Mouse (Mus musculus): ENCODE measurements around the gene Pnrc1. TPM values are rescaled to one million over a fixed set of nuclear protein-coding genes. Genes with fewer than 3 reads are reported as not detected.

The Pnrc1 gene
- polyA plus RNA-seq, 1 experiment from 2014 or later, result 46.9 TPM

- ATAC-seq (ENCODE audit: insufficient read depth), result peak; percentile 88
- H3K27me3 ChIP-seq, result no peaks in the 10 kb centered on the region
- peak overlapping the region; percentile 100 for H3K27ac ChIP-seq (replicated peaks)
- H3K4me1 ChIP-seq (replicated peaks), result peaks cover 39% of the 10 kb centered on the region
- H3K4me2 ChIP-seq, result peak overlapping the region; percentile 86
- peak overlapping the region; percentile 99 for H3K9ac ChIP-seq
- no peaks in the 10 kb centered on the region for H3K9me3 ChIP-seq (replicated peaks)
- peak overlapping the region; percentile 98 for H3K4me3 ChIP-seq (replicated peaks)
- WGBS (ENCODE audit: insufficient replicate concordance), result 0% methylated on average over 60 of the region's 60 CpGs
- H3K36me3 ChIP-seq (replicated peaks), result peaks cover 26% of the 10 kb centered on the region
Observed at GRCm38 (mm10) chr4:33247479-33248053, 42.4 kb downstream of the Pnrc1 start.

GRCm38 (mm10) chr4:33245853-33246395 lies 44.0 kb downstream of the Pnrc1 start:
- H3K4me2 ChIP-seq, result peak overlapping the region; percentile 86
- no peaks in the 10 kb centered on the region for H3K27me3 ChIP-seq
- no peak overlapping the region for H3K9ac ChIP-seq
- no peak overlapping the region for H3K27ac ChIP-seq (replicated peaks)
- ATAC-seq (ENCODE audit: insufficient read depth), result no peak
- WGBS (ENCODE audit: insufficient replicate concordance), result 73% methylated on average over 14 of the region's 14 CpGs
- peak overlapping the region; percentile 98 for H3K4me3 ChIP-seq (replicated peaks)
- no peaks in the 10 kb centered on the region for H3K9me3 ChIP-seq (replicated peaks)
- H3K36me3 ChIP-seq (replicated peaks), result peaks cover 26% of the 10 kb centered on the region
- peaks cover 46% of the 10 kb centered on the region for H3K4me1 ChIP-seq (replicated peaks)

- WGBS (ENCODE audit: insufficient replicate concordance), result 68% methylated on average over 4 of the region's 4 CpGs
- H3K27ac ChIP-seq (replicated peaks), result no peak overlapping the region
Observed at GRCm38 (mm10) chr4:33243921-33244320, 46.0 kb downstream of the Pnrc1 start.

GRCm38 (mm10) chr4:33243016-33243758 lies 46.8 kb downstream of the Pnrc1 start:
- 38% methylated on average over 12 of the region's 12 CpGs for WGBS (ENCODE audit: insufficient replicate concordance)
- H3K4me2 ChIP-seq, result no peak overlapping the region

More at GRCm38 (mm10) chr4:33243921-33244320, 46.0 kb downstream of the Pnrc1 start:
- no peak overlapping the region for H3K9ac ChIP-seq
- H3K36me3 ChIP-seq (replicated peaks), result peaks cover 26% of the 10 kb centered on the region
- H3K4me3 ChIP-seq (replicated peaks), result no peak overlapping the region
- ATAC-seq (ENCODE audit: insufficient read depth), result no peak
- H3K4me2 ChIP-seq, result no peak overlapping the region
- H3K27me3 ChIP-seq, result no peaks in the 10 kb centered on the region
- H3K9me3 ChIP-seq (replicated peaks), result no peaks in the 10 kb centered on the region
- H3K4me1 ChIP-seq (replicated peaks), result peaks cover 40% of the 10 kb centered on the region

GRCm38 (mm10) chr4:33242536-33242935 lies 47.4 kb downstream of the Pnrc1 start:
- H3K4me1 ChIP-seq (replicated peaks), result peaks cover 37% of the 10 kb centered on the region
- no peak overlapping the region for H3K4me2 ChIP-seq
- peaks cover 26% of the 10 kb centered on the region for H3K36me3 ChIP-seq (replicated peaks)
- no peaks in the 10 kb centered on the region for H3K27me3 ChIP-seq
- no peak for ATAC-seq (ENCODE audit: insufficient read depth)
- no peak overlapping the region for H3K9ac ChIP-seq
- H3K27ac ChIP-seq (replicated peaks), result no peak overlapping the region
- no peak overlapping the region for H3K4me3 ChIP-seq (replicated peaks)
- WGBS (ENCODE audit: insufficient replicate concordance), result 31% methylated on average over 5 of the region's 5 CpGs
- no peaks in the 10 kb centered on the region for H3K9me3 ChIP-seq (replicated peaks)

More at GRCm38 (mm10) chr4:33243016-33243758, 46.8 kb downstream of the Pnrc1 start:
- H3K9ac ChIP-seq, result no peak overlapping the region
- peaks cover 37% of the 10 kb centered on the region for H3K4me1 ChIP-seq (replicated peaks)
- H3K27me3 ChIP-seq, result no peaks in the 10 kb centered on the region
- peaks cover 26% of the 10 kb centered on the region for H3K36me3 ChIP-seq (replicated peaks)
- no peak for ATAC-seq (ENCODE audit: insufficient read depth)
- H3K4me3 ChIP-seq (replicated peaks), result no peak overlapping the region
- H3K27ac ChIP-seq (replicated peaks), result 0 out of 2 replicates have a peak overlapping the region, but pooled peaks have one; percentile 7
- no peaks in the 10 kb centered on the region for H3K9me3 ChIP-seq (replicated peaks)

- no peaks in the 10 kb centered on the region for H3K36me3 ChIP-seq (replicated peaks)
- 73% methylated on average over 18 of the region's 18 CpGs for WGBS (ENCODE audit: insufficient replicate concordance)
- no peaks in the 10 kb centered on the region for H3K4me1 ChIP-seq (replicated peaks)
- no peak overlapping the region for H3K4me3 ChIP-seq (replicated peaks)
- H3K9ac ChIP-seq, result no peak overlapping the region
- H3K27me3 ChIP-seq, result no peaks in the 10 kb centered on the region
- no peak for ATAC-seq (ENCODE audit: insufficient read depth)
- H3K9me3 ChIP-seq (replicated peaks), result no peaks in the 10 kb centered on the region
- H3K27ac ChIP-seq (replicated peaks), result no peak overlapping the region
- H3K4me2 ChIP-seq, result no peak overlapping the region
Observed at GRCm38 (mm10) chr4:33230881-33231280, 59.1 kb downstream of the Pnrc1 start.

GRCm38 (mm10) chr4:33229639-33230038 lies 60.3 kb downstream of the Pnrc1 start:
- WGBS (ENCODE audit: insufficient replicate concordance), result 56% methylated on average over 4 of the region's 4 CpGs
- no peak overlapping the region for H3K9ac ChIP-seq
- no peak for ATAC-seq (ENCODE audit: insufficient read depth)

GRCm38 (mm10) chr4:33227164-33227563 lies 62.8 kb downstream of the Pnrc1 start:
- Histone ChIP-seq H3K4me1 (replicated peaks) (no peaks in the 10 kb centered on the region), H3K36me3 (replicated peaks) (no peaks in the 10 kb centered on the region)
- ATAC-seq (ENCODE audit: insufficient read depth), result no peak

More at GRCm38 (mm10) chr4:33229639-33230038, 60.3 kb downstream of the Pnrc1 start:
- Histone ChIP-seq H3K27me3 (no peaks in the 10 kb centered on the region), H3K36me3 (replicated peaks) (no peaks in the 10 kb centered on the region), H3K9me3 (replicated peaks) (no peaks in the 10 kb centered on the region), H3K4me3 (replicated peaks) (no peak overlapping the region), H3K4me2 (no peak overlapping the region), H3K27ac (replicated peaks) (no peak overlapping the region), H3K4me1 (replicated peaks) (no peaks in the 10 kb centered on the region)

GRCm38 (mm10) chr4:33224003-33224675 lies 65.8 kb downstream of the Pnrc1 start:
- no peaks in the 10 kb centered on the region for H3K4me1 ChIP-seq (replicated peaks)
- no peaks in the 10 kb centered on the region for H3K36me3 ChIP-seq (replicated peaks)
- H3K9ac ChIP-seq, result no peak overlapping the region
- no peaks in the 10 kb centered on the region for H3K27me3 ChIP-seq
- 47% methylated on average over 7 of the region's 7 CpGs for WGBS (ENCODE audit: insufficient replicate concordance)
- no peak for ATAC-seq (ENCODE audit: insufficient read depth)
- no peak overlapping the region for H3K4me2 ChIP-seq
- H3K9me3 ChIP-seq (replicated peaks), result no peaks in the 10 kb centered on the region
- H3K4me3 ChIP-seq (replicated peaks), result no peak overlapping the region
- H3K27ac ChIP-seq (replicated peaks), result no peak overlapping the region

More at GRCm38 (mm10) chr4:33227164-33227563, 62.8 kb downstream of the Pnrc1 start:
- no peak overlapping the region for H3K9ac ChIP-seq
- H3K4me3 ChIP-seq (replicated peaks), result no peak overlapping the region
- no peak overlapping the region for H3K4me2 ChIP-seq
- WGBS (ENCODE audit: insufficient replicate concordance), result 66% methylated on average over 7 of the region's 7 CpGs
- H3K27me3 ChIP-seq, result no peaks in the 10 kb centered on the region
- no peak overlapping the region for H3K27ac ChIP-seq (replicated peaks)
- H3K9me3 ChIP-seq (replicated peaks), result no peaks in the 10 kb centered on the region

GRCm38 (mm10) chr4:33221847-33222246 lies 68.1 kb downstream of the Pnrc1 start:
- no peak overlapping the region for H3K4me3 ChIP-seq (replicated peaks)
- H3K36me3 ChIP-seq (replicated peaks), result no peaks in the 10 kb centered on the region
- no peak overlapping the region for H3K9ac ChIP-seq
- H3K9me3 ChIP-seq (replicated peaks), result no peaks in the 10 kb centered on the region
- no peak overlapping the region for H3K27ac ChIP-seq (replicated peaks)
- no peaks in the 10 kb centered on the region for H3K4me1 ChIP-seq (replicated peaks)
- no peak overlapping the region for H3K4me2 ChIP-seq
- 71% methylated on average over 1 of the region's 1 CpGs for WGBS (ENCODE audit: insufficient replicate concordance)
- no peak for ATAC-seq (ENCODE audit: insufficient read depth)
- no peaks in the 10 kb centered on the region for H3K27me3 ChIP-seq

Data from liver, embryonic 15.5 days (tissue).